ENCODE assay signal across 19 mouse cellular contexts in genomic region chr11:98050940-98051339, GRCm38 (mm10). TPM values are rescaled to one million over a fixed set of nuclear protein-coding genes. Genes with fewer than 3 reads are reported as not detected.
A peak's percentile ranks its signal among the peaks of the same experiment; 100 is the strongest.
DNase-seq lines count a peak whose midpoint lies in the region; ATAC-seq and TF ChIP-seq lines count a peak whose summit lies in the region.
"Had no signal": no experiment of that assay in that cellular context is flagged by ENCODE, and none has a peak within 500 bp of the region (broad histone marks: within the 10 kb centered on the region; RNA-seq: fewer than 3 reads in every experiment).

No protein-coding gene starts in this region.

- WGBS in heart, embryonic 13.5 days: 29% methylated on average over 2 of the region's 2 CpGs
- 4% methylated on average over 2 of the region's 2 CpGs for WGBS in neural tube, embryonic 13.5 days
- WGBS in intestine, embryonic 16.5 days: 20% methylated on average over 2 of the region's 2 CpGs

- H3K27ac ChIP-seq in heart, embryonic 13.5 days (replicated peaks): no peak overlapping the region
- peak overlapping the region; percentile 49; the same call in 1 of the 2 replicates for H3K27ac ChIP-seq in bone marrow macrophage, adult 2 months (ENCODE audit: insufficient read depth, low read depth, low read length)
- no peak overlapping the region for H3K27ac ChIP-seq in neural tube, embryonic 13.5 days (replicated peaks)
- no peak overlapping the region for H3K27ac ChIP-seq in intestine, embryonic 16.5 days (ENCODE audit: low read length)
- H3K27ac ChIP-seq: forebrain, embryonic 10.5 days; heart, embryonic 10.5 days; hindbrain, embryonic 13.5 days; kidney, postnatal 0 days; limb, embryonic 15.5 days; liver, embryonic 15.5 days; midbrain, embryonic 12.5 days had no signal

- H3K4me2 ChIP-seq in heart, embryonic 13.5 days: peak overlapping the region; percentile 69
- peak overlapping the region; percentile 60 for H3K4me2 ChIP-seq in neural tube, embryonic 13.5 days
- H3K4me2 ChIP-seq in intestine, embryonic 16.5 days (ENCODE audit: low read depth, low read length): no peak overlapping the region
- H3K4me2 ChIP-seq: liver, embryonic 15.5 days; midbrain, embryonic 12.5 days had no signal

- peaks cover 33% of the 10 kb centered on the region for H3K4me1 ChIP-seq in heart, embryonic 13.5 days
- H3K4me1 ChIP-seq in bone marrow macrophage, adult 2 months (ENCODE audit: control insufficient read depth, insufficient read depth, low read length): peaks cover 23% of the 10 kb centered on the region
- H3K4me1 ChIP-seq in neural tube, embryonic 13.5 days (replicated peaks): peaks cover 36% of the 10 kb centered on the region
- peaks cover 9% of the 10 kb centered on the region for H3K4me1 ChIP-seq in intestine, embryonic 16.5 days (ENCODE audit: control insufficient read depth, insufficient read depth, low read length)

- H3K79me3 ChIP-seq in C2C12 (ENCODE audit: low read depth): peaks cover 58% of the 10 kb centered on the region

- no peak for TF ChIP-seq CTCF in C2C12 (IDR thresholded peaks at IDR 0.05; ENCODE audit: control insufficient read depth, insufficient read depth, insufficient read length)
- no peak for TF ChIP-seq CTCF in bone marrow macrophage, adult 2 months (IDR thresholded peaks at IDR 0.05; ENCODE audit: low read depth, low read length)

- no peak for TF ChIP-seq POLR2A in bone marrow macrophage, adult 2 months (IDR thresholded peaks at IDR 0.05; ENCODE audit: borderline replicate concordance, low read depth, low read length)

- H3K9me3 ChIP-seq in heart, embryonic 13.5 days: no peaks in the 10 kb centered on the region
- no peaks in the 10 kb centered on the region for H3K9me3 ChIP-seq in neural tube, embryonic 13.5 days
- H3K9me3 ChIP-seq in intestine, embryonic 16.5 days (ENCODE audit: control insufficient read depth, low read length): no peaks in the 10 kb centered on the region
- H3K9me3 ChIP-seq: forebrain, embryonic 10.5 days; heart, embryonic 10.5 days; hindbrain, embryonic 13.5 days; limb, embryonic 15.5 days; liver, embryonic 15.5 days; midbrain, embryonic 12.5 days had no signal

- ATAC-seq in heart, embryonic 13.5 days (ENCODE audit: extremely low read depth, insufficient number of reproducible peaks, low FRiP score, low TSS enrichment): no peak
- ATAC-seq in neural tube, embryonic 13.5 days (ENCODE audit: low read depth): no peak
- no peak for ATAC-seq in intestine, embryonic 16.5 days

- no peak overlapping the region for H3K9ac ChIP-seq in heart, embryonic 13.5 days
- H3K9ac ChIP-seq in neural tube, embryonic 13.5 days: peak overlapping the region; percentile 34
- no peak overlapping the region for H3K9ac ChIP-seq in intestine, embryonic 16.5 days (ENCODE audit: low read depth, low read length)
- H3K9ac ChIP-seq: hindbrain, embryonic 13.5 days; limb, embryonic 15.5 days; liver, embryonic 15.5 days; midbrain, embryonic 12.5 days had no signal

- peaks cover 84% of the 10 kb centered on the region for H3K27me3 ChIP-seq in heart, embryonic 13.5 days (replicated peaks)
- no peaks in the 10 kb centered on the region for H3K27me3 ChIP-seq in C2C12 (ENCODE audit: control insufficient read depth, insufficient read depth, insufficient read length)
- peaks cover 38% of the 10 kb centered on the region for H3K27me3 ChIP-seq in neural tube, embryonic 13.5 days
- H3K27me3 ChIP-seq in intestine, embryonic 16.5 days (replicated peaks; ENCODE audit: control insufficient read depth, insufficient read depth, low read length): peaks cover 45% of the 10 kb centered on the region

- no peak overlapping the region for H3K4me3 ChIP-seq in heart, embryonic 13.5 days
- no peak overlapping the region for H3K4me3 ChIP-seq in C2C12 (ENCODE audit: insufficient read depth, poor library complexity, severe bottlenecking)
- no peak overlapping the region for H3K4me3 ChIP-seq in bone marrow macrophage, adult 2 months (ENCODE audit: insufficient read depth, low read length)
- peak overlapping the region; percentile 61; the same call in 1 of the 2 replicates for H3K4me3 ChIP-seq in neural tube, embryonic 13.5 days
- no peak overlapping the region for H3K4me3 ChIP-seq in intestine, embryonic 16.5 days (ENCODE audit: low read length)
- H3K4me3 ChIP-seq: liver, embryonic 15.5 days had no signal

- H3K36me3 ChIP-seq in heart, embryonic 13.5 days: no peaks in the 10 kb centered on the region
- H3K36me3 ChIP-seq in C2C12 (ENCODE audit: control insufficient read depth, insufficient read depth): peaks cover 30% of the 10 kb centered on the region
- no peaks in the 10 kb centered on the region for H3K36me3 ChIP-seq in neural tube, embryonic 13.5 days
- H3K36me3 ChIP-seq in intestine, embryonic 16.5 days (ENCODE audit: control insufficient read depth, insufficient read depth, low read length): no peaks in the 10 kb centered on the region
- H3K36me3 ChIP-seq: forebrain, embryonic 10.5 days; heart, embryonic 10.5 days; hindbrain, embryonic 13.5 days; limb, embryonic 15.5 days; liver, embryonic 15.5 days; midbrain, embryonic 12.5 days had no signal

- no peak for DNase-seq in heart, adult 8-10 months (ENCODE audit: low spot score)
- no peak for DNase-seq in urinary bladder, postnatal 14 days (ENCODE audit: low spot score)
- DNase-seq: adrenal gland, adult 2 months; cerebellum, adult 9-10 months; gastrocnemius, postnatal 36 days; heart, postnatal 14 days; kidney, adult 11 months had no signal

- H3K79me2 ChIP-seq in C2C12 (ENCODE audit: control insufficient read depth, insufficient read depth): peaks cover 72% of the 10 kb centered on the region

- peak overlapping the region; percentile 4 for H3ac ChIP-seq in C2C12 (ENCODE audit: control insufficient read depth, insufficient read length, low read depth)

TF ChIP-seq in C2C12, 6 proteins besides CTCF, POLR2A, EP300 and RAD21:
- TF ChIP-seq CEBPB (IDR thresholded peaks at IDR 0.05; ENCODE audit: low read depth) (no peak), FOSL1 (IDR thresholded peaks at IDR 0.05; ENCODE audit: insufficient read depth, low read length, poor library complexity, severe bottlenecking) (no peak), MYOG (IDR thresholded peaks at IDR 0.05; ENCODE audit: control insufficient read depth, extremely low read depth, insufficient read length) (no peak), MAX (IDR thresholded peaks at IDR 0.05) (no peak), MYOD1 (IDR thresholded peaks at IDR 0.05; ENCODE audit: control insufficient read depth, insufficient read length, low read depth) (no peak), USF1 (IDR thresholded peaks at IDR 0.05; ENCODE audit: low read depth) (no peak)

RNA-seq across cellular contexts. Expression of gene Stac2, which starts 2.3 kb away (rescaled TPM):
- 0.83 and 0.84 TPM in 2 replicates for polyA plus RNA-seq in heart, embryonic 13.5 days (2015; fragmentation: Nextera tagmentation; extraction: Ambion mirVana)
- under 1 TPM; 0.16 to 0.23 (median 0.19) TPM for total RNA-seq in heart, adult 8-10 months (2022)
- 34.6 TPM for polyA plus RNA-seq in C2C12 (2012; fragmentation: generic; extraction: Trizol)
- 4.1 and 4.3 TPM in 2 replicates for polyA plus RNA-seq in bone marrow macrophage, adult 2 months (2012; ENCODE audit: insufficient read depth, insufficient read length, missing spikeins)
- 12.5 and 13.9 TPM in 2 replicates for polyA plus RNA-seq in neural tube, embryonic 13.5 days (2015; fragmentation: Nextera tagmentation; extraction: Ambion mirVana)
- 0.29 TPM in 2 replicates for polyA plus RNA-seq in intestine, embryonic 16.5 days (2015; fragmentation: Nextera tagmentation; extraction: Ambion mirVana)

RNA-seq across cellular contexts. Expression of gene Rpl19, which starts 24.4 kb away (rescaled TPM):
- 676 and 751 TPM in 2 replicates for polyA plus RNA-seq in heart, embryonic 13.5 days (2015; fragmentation: Nextera tagmentation; extraction: Ambion mirVana)
- 100 to 1,000 TPM; 503 to 616 (median 589) TPM for total RNA-seq in heart, adult 8-10 months (2022)
- 3,682 TPM for polyA plus RNA-seq in C2C12 (2012; fragmentation: generic; extraction: Trizol)
- polyA plus RNA-seq in bone marrow macrophage, adult 2 months (2012; ENCODE audit: insufficient read depth, insufficient read length, missing spikeins): 1,270 and 1,466 TPM in 2 replicates
- 660 and 722 TPM in 2 replicates for polyA plus RNA-seq in neural tube, embryonic 13.5 days (2015; fragmentation: Nextera tagmentation; extraction: Ambion mirVana)
- polyA plus RNA-seq in intestine, embryonic 16.5 days (2015; fragmentation: Nextera tagmentation; extraction: Ambion mirVana): 990 and 1,058 TPM in 2 replicates

RNA-seq across cellular contexts. Expression of gene Cacnb1, which starts 28.1 kb away (rescaled TPM):
- 6.0 and 6.7 TPM in 2 replicates for polyA plus RNA-seq in heart, embryonic 13.5 days (2015; fragmentation: Nextera tagmentation; extraction: Ambion mirVana)
- 1 to 10 TPM; 6.2 to 8.5 (median 6.5) TPM for total RNA-seq in heart, adult 8-10 months (2022)
- polyA plus RNA-seq in C2C12 (2012; fragmentation: generic; extraction: Trizol): 6.1 TPM
- polyA plus RNA-seq in bone marrow macrophage, adult 2 months (2012; ENCODE audit: insufficient read depth, insufficient read length, missing spikeins): 9.6 and 9.7 TPM in 2 replicates
- polyA plus RNA-seq in neural tube, embryonic 13.5 days (2015; fragmentation: Nextera tagmentation; extraction: Ambion mirVana): 50.0 and 52.1 TPM in 2 replicates
- 5.1 TPM in 2 replicates for polyA plus RNA-seq in intestine, embryonic 16.5 days (2015; fragmentation: Nextera tagmentation; extraction: Ambion mirVana)

RNA-seq across cellular contexts. Expression of gene Arl5c, which starts 55.0 kb away (rescaled TPM):
- 4.6 and 5.1 TPM in 2 replicates for polyA plus RNA-seq in heart, embryonic 13.5 days (2015; fragmentation: Nextera tagmentation; extraction: Ambion mirVana)
- total RNA-seq in heart, adult 8-10 months (2022): under 1 TPM; 0.22 to 0.87 (median 0.45) TPM
- 0.54 TPM for polyA plus RNA-seq in C2C12 (2012; fragmentation: generic; extraction: Trizol)
- polyA plus RNA-seq in bone marrow macrophage, adult 2 months (2012; ENCODE audit: insufficient read depth, insufficient read length, missing spikeins): 128 and 134 TPM in 2 replicates
- 5.9 and 8.4 TPM in 2 replicates for polyA plus RNA-seq in neural tube, embryonic 13.5 days (2015; fragmentation: Nextera tagmentation; extraction: Ambion mirVana)
- 9.0 and 9.9 TPM in 2 replicates for polyA plus RNA-seq in intestine, embryonic 16.5 days (2015; fragmentation: Nextera tagmentation; extraction: Ambion mirVana)
